In the genomic region with DNA sequence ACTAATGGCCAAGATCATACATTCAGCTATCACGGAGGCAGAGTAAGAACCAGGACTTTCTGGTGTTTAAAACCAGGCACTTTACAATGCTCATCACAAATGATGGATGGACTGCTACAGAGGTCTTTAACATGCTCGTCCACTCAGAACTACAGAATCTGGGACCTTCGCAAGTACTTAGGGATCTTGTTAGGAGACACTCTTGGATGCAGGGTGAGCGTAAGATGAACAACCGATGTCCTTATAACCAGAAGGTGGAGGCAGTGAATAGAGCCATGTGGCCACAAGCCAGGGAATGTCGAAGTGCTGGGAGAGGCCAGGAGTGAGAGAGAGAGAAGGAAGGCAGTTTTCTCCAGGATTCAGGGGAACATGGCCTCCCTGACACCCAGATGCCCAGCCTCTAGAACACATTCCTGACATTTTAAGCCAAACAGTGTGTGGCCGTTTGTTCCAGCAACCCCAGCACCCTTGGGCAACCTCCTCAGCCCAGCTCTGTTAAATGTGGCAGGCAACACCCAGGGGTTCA, we compare ENCODE assay signal across 11 mouse cellular contexts.
DNase-seq lines count a peak whose midpoint lies in the region; ATAC-seq and TF ChIP-seq lines count a peak whose summit lies in the region.
"Had no signal": no experiment of that assay in that cellular context is flagged by ENCODE, and none has a peak within 500 bp of the region (broad histone marks: within the 10 kb centered on the region; RNA-seq: fewer than 3 reads in every experiment).

No protein-coding gene starts in this region.

- TF ChIP-seq CTCF in stomach, postnatal 0 days (IDR thresholded peaks at IDR 0.05; ENCODE audit: low read depth): peak; percentile 27; the same call in 1 of the 2 replicates

- H3K36me3 ChIP-seq in forebrain, embryonic 10.5 days (replicated peaks): peaks cover 20% of the 10 kb centered on the region; the same call in 1 of the 2 replicates
- H3K36me3 ChIP-seq in forebrain, embryonic 14.5 days (ENCODE audit: control insufficient read depth, insufficient read depth, low read length): peaks cover 3% of the 10 kb centered on the region; the same call in 1 of the 2 replicates
- H3K36me3 ChIP-seq in limb, embryonic 13.5 days: peaks cover 87% of the 10 kb centered on the region
- H3K36me3 ChIP-seq in stomach, postnatal 0 days (ENCODE audit: control insufficient read depth, insufficient read depth, low read length): peaks cover 26% of the 10 kb centered on the region; the same call in 1 of the 2 replicates
- H3K36me3 ChIP-seq in forebrain, embryonic 16.5 days (ENCODE audit: control insufficient read depth, insufficient read depth): no peaks in the 10 kb centered on the region
- H3K36me3 ChIP-seq: hindbrain, embryonic 13.5 days had no signal

- TF ChIP-seq EP300 in stomach, postnatal 0 days (optimal IDR thresholded peaks at IDR 0.05): no peak

- H3K4me2 ChIP-seq in forebrain, embryonic 14.5 days (ENCODE audit: low read length): no peak overlapping the region
- no peak overlapping the region for H3K4me2 ChIP-seq in limb, embryonic 13.5 days (replicated peaks)
- H3K4me2 ChIP-seq in stomach, postnatal 0 days (replicated peaks; ENCODE audit: low read depth): no peak overlapping the region
- H3K4me2 ChIP-seq in forebrain, embryonic 16.5 days (ENCODE audit: low read length): no peak overlapping the region
- H3K4me2 ChIP-seq: hindbrain, embryonic 13.5 days; liver, embryonic 15.5 days had no signal

- peaks cover 12% of the 10 kb centered on the region for H3K4me1 ChIP-seq in forebrain, embryonic 10.5 days
- no peaks in the 10 kb centered on the region for H3K4me1 ChIP-seq in forebrain, embryonic 14.5 days (ENCODE audit: control insufficient read depth, insufficient read depth, low read length)
- peaks cover 29% of the 10 kb centered on the region for H3K4me1 ChIP-seq in limb, embryonic 13.5 days
- peaks cover 5% of the 10 kb centered on the region; the same call in 1 of the 2 replicates for H3K4me1 ChIP-seq in stomach, postnatal 0 days (replicated peaks; ENCODE audit: control insufficient read depth, insufficient read depth)
- H3K4me1 ChIP-seq in forebrain, embryonic 16.5 days (replicated peaks; ENCODE audit: control insufficient read depth, insufficient read depth, low read length): peaks cover 3% of the 10 kb centered on the region; the same call in 1 of the 2 replicates

- H3K9me3 ChIP-seq in forebrain, embryonic 10.5 days: no peaks in the 10 kb centered on the region
- H3K9me3 ChIP-seq in forebrain, embryonic 14.5 days (replicated peaks; ENCODE audit: control insufficient read depth, low read length): no peaks in the 10 kb centered on the region
- no peaks in the 10 kb centered on the region for H3K9me3 ChIP-seq in limb, embryonic 13.5 days
- H3K9me3 ChIP-seq in stomach, postnatal 0 days (ENCODE audit: control insufficient read depth, low read length): no peaks in the 10 kb centered on the region
- H3K9me3 ChIP-seq in forebrain, embryonic 16.5 days (ENCODE audit: control insufficient read depth, low read length): no peaks in the 10 kb centered on the region
- H3K9me3 ChIP-seq: hindbrain, embryonic 13.5 days; liver, embryonic 15.5 days had no signal

- WGBS in forebrain, embryonic 10.5 days: 87% methylated on average over 7 of the region's 7 CpGs
- 74% methylated on average over 7 of the region's 7 CpGs for WGBS in forebrain, embryonic 14.5 days
- 65% methylated on average over 7 of the region's 7 CpGs for WGBS in limb, embryonic 13.5 days
- 39% methylated on average over 7 of the region's 7 CpGs for WGBS in stomach, postnatal 0 days
- WGBS in forebrain, embryonic 16.5 days: 76% methylated on average over 7 of the region's 7 CpGs

- no peak for ATAC-seq in forebrain, embryonic 14.5 days
- no peak for ATAC-seq in limb, embryonic 13.5 days (ENCODE audit: low FRiP score, low read depth)
- ATAC-seq in stomach, postnatal 0 days (ENCODE audit: low FRiP score, low TSS enrichment): no peak
- no peak for ATAC-seq in forebrain, embryonic 16.5 days
- ATAC-seq: forebrain, postnatal 0 days had no signal

- H3K27me3 ChIP-seq in forebrain, embryonic 10.5 days (ENCODE audit: poor library complexity, severe bottlenecking): no peaks in the 10 kb centered on the region
- H3K27me3 ChIP-seq in forebrain, embryonic 14.5 days (replicated peaks; ENCODE audit: control insufficient read depth, insufficient read depth, low read length): no peaks in the 10 kb centered on the region
- H3K27me3 ChIP-seq in limb, embryonic 13.5 days: no peaks in the 10 kb centered on the region
- H3K27me3 ChIP-seq in stomach, postnatal 0 days (ENCODE audit: control insufficient read depth, insufficient read depth, low read length): no peaks in the 10 kb centered on the region
- H3K27me3 ChIP-seq in forebrain, embryonic 16.5 days (replicated peaks; ENCODE audit: control insufficient read depth, insufficient read depth, low read length): no peaks in the 10 kb centered on the region
- H3K27me3 ChIP-seq: hindbrain, embryonic 13.5 days; liver, embryonic 15.5 days had no signal

- no peak overlapping the region for H3K9ac ChIP-seq in forebrain, embryonic 14.5 days (ENCODE audit: low read length)
- no peak overlapping the region for H3K9ac ChIP-seq in limb, embryonic 13.5 days
- H3K9ac ChIP-seq in stomach, postnatal 0 days (ENCODE audit: low read length): no peak overlapping the region
- no peak overlapping the region for H3K9ac ChIP-seq in forebrain, embryonic 16.5 days (replicated peaks; ENCODE audit: low read depth, low read length)
- H3K9ac ChIP-seq: forebrain, postnatal 0 days; hindbrain, embryonic 13.5 days; liver, embryonic 15.5 days had no signal

- H3K27ac ChIP-seq in forebrain, embryonic 10.5 days: 0 out of 2 replicates have a peak overlapping the region, but pooled peaks have one; percentile 30
- H3K27ac ChIP-seq in forebrain, embryonic 14.5 days (ENCODE audit: low read depth, low read length): no peak overlapping the region
- peak overlapping the region; percentile 39; the same call in 1 of the 2 replicates for H3K27ac ChIP-seq in limb, embryonic 13.5 days
- H3K27ac ChIP-seq in stomach, postnatal 0 days (replicated peaks): peak overlapping the region; percentile 58
- H3K27ac ChIP-seq in forebrain, embryonic 16.5 days (ENCODE audit: low read length): no peak overlapping the region
- H3K27ac ChIP-seq: hindbrain, embryonic 13.5 days; liver, embryonic 15.5 days had no signal

- H3K4me3 ChIP-seq in forebrain, embryonic 10.5 days: no peak overlapping the region
- no peak overlapping the region for H3K4me3 ChIP-seq in forebrain, embryonic 14.5 days (ENCODE audit: low read depth, low read length)
- no peak overlapping the region for H3K4me3 ChIP-seq in limb, embryonic 13.5 days
- no peak overlapping the region for H3K4me3 ChIP-seq in stomach, postnatal 0 days (ENCODE audit: low read depth, low read length)
- no peak overlapping the region for H3K4me3 ChIP-seq in forebrain, embryonic 16.5 days (replicated peaks; ENCODE audit: low read length)
- H3K4me3 ChIP-seq: hindbrain, embryonic 13.5 days; liver, embryonic 15.5 days had no signal

- no peak for DNase-seq in forebrain, embryonic 10.5 days (ENCODE audit: extremely low spot score, low spot score)
- DNase-seq in forebrain, embryonic 14.5 days (ENCODE audit: low spot score): no peak
- DNase-seq in urinary bladder, postnatal 4 days (ENCODE audit: low spot score in 2 of 2): peak; percentile 65 to 73
- DNase-seq in urinary bladder, adult 18-20 months (ENCODE audit: low spot score in 2 of 2): no peak
- no peak for DNase-seq in stomach, postnatal 0 days (ENCODE audit: low spot score)
- no peak for DNase-seq in left cerebral cortex, adult 18-20 months (ENCODE audit: low spot score in 2 of 2)
- DNase-seq: forebrain, postnatal 0 days had no signal

Comparison
In these comparisons a context has a peak if more than half of its experiments do, and no peak if none do; other contexts are left out.
1. DNase-seq: peak in urinary bladder, postnatal 4 days (2 of 2); none in forebrain, embryonic 10.5 days (single experiment), forebrain, embryonic 14.5 days (single experiment), urinary bladder, adult 18-20 months (0 of 2), stomach, postnatal 0 days (single experiment) and left cerebral cortex, adult 18-20 months (0 of 2).
2. H3K27ac ChIP-seq: peak in forebrain, embryonic 10.5 days (single experiment), limb, embryonic 13.5 days (single experiment) and stomach, postnatal 0 days (single experiment); none in forebrain, embryonic 14.5 days (single experiment) and forebrain, embryonic 16.5 days (single experiment).